Mouse (Mus musculus): ENCODE results near the gene Mrtfa.
"Not testable (repeated sequence)": the region's sequence is repeated elsewhere in the genome, so short reads cannot be mapped to it uniquely, and the experiment has no call there.

Gene Mrtfa

GRCm38 (mm10) chr15:81190630-81191178 is at the start of gene Mrtfa:
Gene Mrtfa (minus strand): TSS chr15:81190757.
- peak; percentile 100 for DNase-seq

- no peak for DNase-seq
Measured at GRCm38 (mm10) chr15:81239794-81240343, 49.3 kb upstream of the Mrtfa start.

- peak; percentile 36 for DNase-seq
Measured at GRCm38 (mm10) chr15:81239261-81239660, 48.7 kb upstream of the Mrtfa start.

- DNase-seq = no peak
Measured at GRCm38 (mm10) chr15:81237471-81237870, 46.9 kb upstream of the Mrtfa start.

GRCm38 (mm10) chr15:81236062-81236461 is 45.5 kb upstream of the Mrtfa start:
- no peak for DNase-seq

- peak; percentile 76 for DNase-seq
Measured at GRCm38 (mm10) chr15:81235086-81235920, 44.7 kb upstream of the Mrtfa start, which contains the start of gene Mchr1. Gene Mchr1 (plus strand): TSS chr15:81235499.

GRCm38 (mm10) chr15:81231325-81231724 is 40.8 kb upstream of the Mrtfa start:
- DNase-seq = no peak

GRCm38 (mm10) chr15:81229791-81230190 is 39.2 kb upstream of the Mrtfa start:
- no peak for DNase-seq

- no peak for DNase-seq
Measured at GRCm38 (mm10) chr15:81228258-81228657, 37.7 kb upstream of the Mrtfa start.

- DNase-seq = no peak
Measured at GRCm38 (mm10) chr15:81227275-81227674, 36.7 kb upstream of the Mrtfa start.

- no peak for DNase-seq
Measured at GRCm38 (mm10) chr15:81226796-81227195, 36.2 kb upstream of the Mrtfa start.

- DNase-seq = no peak
Measured at GRCm38 (mm10) chr15:81225732-81226131, 35.2 kb upstream of the Mrtfa start.

GRCm38 (mm10) chr15:81225016-81225415 is 34.5 kb upstream of the Mrtfa start:
- DNase-seq = no peak

GRCm38 (mm10) chr15:81221446-81221845 is 30.9 kb upstream of the Mrtfa start:
- DNase-seq = no peak

GRCm38 (mm10) chr15:81220051-81220450 is 29.5 kb upstream of the Mrtfa start:
- not testable (repeated sequence) for DNase-seq

GRCm38 (mm10) chr15:81219054-81219453 is 28.5 kb upstream of the Mrtfa start:
- no peak for DNase-seq

- peak; percentile 49 for DNase-seq
Measured at GRCm38 (mm10) chr15:81216906-81217653, 26.5 kb upstream of the Mrtfa start.

- DNase-seq = no peak
Measured at GRCm38 (mm10) chr15:81212976-81213375, 22.4 kb upstream of the Mrtfa start.

GRCm38 (mm10) chr15:81210496-81210895 is 19.9 kb upstream of the Mrtfa start:
- no peak for DNase-seq

GRCm38 (mm10) chr15:81202462-81202861 is 11.9 kb upstream of the Mrtfa start:
- DNase-seq = no peak

- DNase-seq = peak; percentile 87
Measured at GRCm38 (mm10) chr15:81199372-81199959, 8.9 kb upstream of the Mrtfa start.

GRCm38 (mm10) chr15:81198447-81198846 is 7.9 kb upstream of the Mrtfa start:
- no peak for DNase-seq

- DNase-seq = no peak
Measured at GRCm38 (mm10) chr15:81197197-81197596, 6.6 kb upstream of the Mrtfa start.

All from right cerebral cortex, postnatal 14 days (tissue).